Mouse (Mus musculus) gastrocnemius, adult 18-20 months (tissue): ENCODE results near the gene Med19. TPM values are rescaled to one million over a fixed set of nuclear protein-coding genes. Genes with fewer than 3 reads are reported as not detected.
"Not testable (repeated sequence)": the region's sequence is repeated elsewhere in the genome, so short reads cannot be mapped to it uniquely, and the experiment has no call there.

Source experiments
- DNase-seq: peaks from one replicate; pipeline ENCODE4 v3.0.0; 2021; ENCODE audit warnings: low spot score
- total RNA-seq, 2 experiments: library from RNA; stranded (reverse); gene quantifications; 2 replicates each; pipeline ENCODE4 v1.2.3; 2021

The Med19 gene
- total RNA-seq, 2 experiments from 2014 or later, result 7.7 to 8.5 TPM

- DNase-seq, result peak; percentile 48
Observed at GRCm38 (mm10) chr2:84662866-84663265, 15.3 kb upstream of the Med19 start.

- DNase-seq, result no peak
Observed at GRCm38 (mm10) chr2:84666081-84666480, 12.1 kb upstream of the Med19 start.

GRCm38 (mm10) chr2:84669828-84670568 lies 8.2 kb upstream of the Med19 start:
- DNase-seq, result no peak

- peak; percentile 62 for DNase-seq
Observed at GRCm38 (mm10) chr2:84670569-84670933, 7.7 kb upstream of the Med19 start, which contains the start of gene Selenoh. TSS of gene Selenoh (minus strand) at chr2:84670770.

- DNase-seq, result not testable (repeated sequence)
Observed at GRCm38 (mm10) chr2:84671535-84671934, 6.7 kb upstream of the Med19 start.

GRCm38 (mm10) chr2:84677270-84677967 lies 783 bp upstream of the Med19 start:
- no peak for DNase-seq

GRCm38 (mm10) chr2:84679016-84679415 lies 814 bp downstream of the Med19 start, which contains the start of gene Tmx2:
TSS of gene Tmx2 (minus strand) at chr2:84679140.
- no peak for DNase-seq

- DNase-seq, result no peak
Observed at GRCm38 (mm10) chr2:84682605-84683183, 4.5 kb downstream of the Med19 start.

- no peak for DNase-seq
Observed at GRCm38 (mm10) chr2:84688080-84688844, 10.1 kb downstream of the Med19 start.

- no peak for DNase-seq
Observed at GRCm38 (mm10) chr2:84690050-84690449, 11.8 kb downstream of the Med19 start.

GRCm38 (mm10) chr2:84695007-84695695 lies 16.9 kb downstream of the Med19 start:
- DNase-seq, result no peak

GRCm38 (mm10) chr2:84703497-84703896 lies 25.3 kb downstream of the Med19 start:
- DNase-seq, result no peak

GRCm38 (mm10) chr2:84704329-84704728 lies 26.1 kb downstream of the Med19 start:
- no peak for DNase-seq

GRCm38 (mm10) chr2:84705295-84705694 lies 27.1 kb downstream of the Med19 start:
- no peak for DNase-seq

GRCm38 (mm10) chr2:84707523-84707922 lies 29.3 kb downstream of the Med19 start:
- no peak for DNase-seq

- no peak for DNase-seq
Observed at GRCm38 (mm10) chr2:84711898-84712297, 33.7 kb downstream of the Med19 start.

- DNase-seq, result no peak
Observed at GRCm38 (mm10) chr2:84714422-84714810, 36.2 kb downstream of the Med19 start.

- DNase-seq, result peak; percentile 99
Observed at GRCm38 (mm10) chr2:84714811-84715561, 36.8 kb downstream of the Med19 start, which contains the start of gene Zdhhc5. TSS of gene Zdhhc5 (minus strand) at chr2:84715180.

- DNase-seq, result no peak
Observed at GRCm38 (mm10) chr2:84715562-84716361, 37.6 kb downstream of the Med19 start.
